Mouse (Mus musculus): ENCODE measurements around the gene Dync2h1.
"Not testable (repeated sequence)": the region's sequence is repeated elsewhere in the genome, so short reads cannot be mapped to it uniquely, and the experiment has no call there.

The Dync2h1 gene

DNA sequence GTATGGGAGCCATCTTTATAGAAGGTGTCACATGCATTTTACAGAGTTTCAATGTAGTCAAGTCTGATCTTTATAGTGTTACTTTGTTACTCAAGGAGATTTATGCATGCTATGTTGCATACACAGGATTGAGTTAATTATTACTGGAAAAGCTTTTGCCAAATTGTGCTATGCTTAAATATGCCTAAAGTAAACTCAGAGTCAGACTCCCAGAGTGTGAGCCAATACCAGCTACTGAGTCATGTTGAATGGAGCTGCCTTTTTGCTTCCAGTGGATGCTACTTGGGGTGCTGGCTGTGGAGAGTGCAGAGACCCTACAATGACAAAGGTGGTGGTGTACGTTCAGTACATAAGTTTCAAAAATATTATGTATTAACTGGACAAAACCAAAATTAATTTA, 169.5 kb downstream of the Dync2h1 start:
- no peak for DNase-seq

DNA sequence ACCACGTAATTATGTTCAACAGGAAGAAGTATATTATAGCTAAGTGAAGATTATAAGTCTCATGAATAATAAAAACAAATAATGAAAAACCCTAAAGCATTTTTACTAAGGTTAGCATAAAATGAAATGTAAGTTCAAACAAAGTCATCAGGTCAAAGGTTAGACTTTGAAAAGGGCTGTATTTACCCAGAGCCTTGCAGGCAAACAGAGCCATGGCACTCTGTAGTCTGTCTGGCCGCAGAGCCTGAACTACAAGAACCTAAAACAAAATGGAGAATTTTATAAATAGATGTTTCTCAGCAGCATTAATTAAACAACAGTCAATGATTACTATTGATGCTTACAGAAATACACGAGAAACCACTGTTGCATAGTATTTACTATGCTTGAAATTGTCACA, 174.5 kb downstream of the Dync2h1 start:
- no peak for DNase-seq

DNA sequence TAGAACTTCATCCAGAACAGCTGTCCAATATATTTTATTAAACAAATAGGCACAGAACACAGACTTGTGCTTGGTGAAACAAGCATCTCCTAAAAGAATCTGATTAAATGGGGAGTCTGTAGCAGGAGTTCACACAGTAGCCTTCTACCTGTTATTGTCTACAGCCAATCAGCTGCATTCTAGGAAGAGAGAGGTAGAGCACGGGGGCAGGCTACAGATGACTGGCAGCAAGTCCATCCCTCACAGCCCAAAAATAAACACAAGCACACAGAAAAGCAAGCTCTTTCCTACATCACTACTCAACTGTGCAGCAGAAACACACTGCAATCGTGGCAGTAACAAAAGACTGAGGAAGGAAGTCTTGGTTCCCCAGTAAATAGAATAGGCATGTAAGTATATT, 189.4 kb downstream of the Dync2h1 start:
- DNase-seq: no peak

DNA sequence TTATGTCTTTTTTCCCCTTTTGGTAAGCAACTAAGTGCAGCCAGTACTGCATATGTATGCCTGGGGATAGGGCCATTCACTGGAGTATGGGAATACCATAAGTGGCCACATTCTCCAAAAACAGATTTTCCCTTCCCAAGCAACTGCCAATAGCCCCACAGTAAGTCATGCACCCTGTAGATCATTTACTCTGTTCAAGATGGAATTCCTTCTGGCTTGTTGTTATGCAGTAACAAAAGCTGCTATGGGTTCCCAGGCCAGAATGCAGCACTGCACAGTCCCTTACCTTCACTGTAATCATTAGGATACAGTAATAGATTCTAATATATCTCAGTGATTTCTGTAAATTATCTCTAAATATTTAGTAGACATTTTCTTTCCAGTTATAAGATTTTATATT, 190.0 kb downstream of the Dync2h1 start:
- no peak for DNase-seq

DNA sequence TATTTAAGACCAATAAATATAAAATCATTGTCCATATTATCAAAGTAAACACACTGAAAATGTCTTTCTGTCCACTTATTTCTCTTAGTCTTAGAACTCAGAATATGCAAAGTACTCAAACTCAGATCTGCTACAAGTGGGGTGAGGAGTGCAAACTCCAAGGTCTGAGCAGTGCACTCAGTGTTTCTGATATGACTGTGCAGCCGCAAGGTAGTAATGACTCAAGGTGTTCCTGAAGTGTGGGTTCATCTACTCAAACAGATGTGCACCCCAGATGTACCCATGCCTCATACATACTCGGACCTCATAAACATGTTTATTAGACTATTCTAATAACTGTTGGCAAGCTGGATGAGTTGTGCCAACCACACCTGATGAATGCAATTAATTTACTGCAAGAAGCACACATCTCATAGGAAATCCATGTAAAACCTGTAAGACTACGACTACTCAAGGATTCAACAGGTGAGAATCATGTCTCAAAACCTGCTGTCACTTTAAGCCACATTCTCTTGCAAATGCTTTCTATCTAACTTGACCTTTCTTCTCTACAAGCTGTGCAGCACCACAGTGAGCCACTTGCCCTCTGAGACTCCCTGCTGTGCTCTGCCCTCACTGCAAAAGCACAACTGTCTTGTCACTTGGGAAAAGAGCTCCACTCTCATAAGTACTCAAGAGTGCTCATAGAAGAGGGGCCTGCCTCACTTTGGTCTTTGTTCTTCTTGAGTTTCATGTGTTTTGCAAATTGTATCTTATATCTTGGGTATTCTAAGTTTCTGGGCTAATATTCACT, 195.2 kb downstream of the Dync2h1 start:
- no peak for DNase-seq

DNA sequence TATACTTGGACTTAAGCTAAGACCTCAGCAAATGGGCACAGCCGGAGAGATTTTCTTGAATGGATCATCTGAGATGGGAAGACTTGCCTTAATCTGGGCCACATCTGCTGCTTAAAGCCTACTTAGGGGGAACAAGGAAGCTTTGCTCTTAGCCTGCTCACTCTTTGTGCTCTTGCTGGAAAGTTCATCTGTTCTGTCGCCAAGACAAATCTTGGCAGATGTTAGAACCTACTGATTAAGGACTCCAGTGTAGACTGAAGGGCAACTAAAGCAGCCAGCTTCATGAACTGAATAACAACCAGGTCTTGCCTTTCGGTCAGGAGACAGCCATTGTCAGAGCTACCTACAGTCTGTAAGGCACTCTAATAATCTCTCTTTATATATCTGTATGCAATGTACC, 198.1 kb downstream of the Dync2h1 start:
- no peak for DNase-seq

DNA sequence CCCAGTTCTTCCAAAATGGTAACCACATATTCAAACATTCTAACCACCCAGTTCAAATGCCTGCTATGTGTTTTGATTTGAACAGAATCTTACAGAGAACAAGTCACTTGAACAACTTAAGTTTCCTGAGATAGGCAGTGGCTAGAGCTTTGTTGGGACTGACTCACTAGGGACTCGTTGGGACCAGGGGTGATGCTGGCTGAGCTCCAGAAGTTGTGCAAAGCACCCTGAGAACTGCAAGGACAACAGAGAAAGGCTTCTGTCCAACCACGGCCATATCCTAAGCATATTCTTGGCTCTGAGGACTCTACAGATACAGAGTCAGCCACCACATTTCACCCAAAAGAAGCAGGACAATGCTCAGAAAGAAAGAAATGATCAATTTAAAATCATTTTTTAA, 215.1 kb downstream of the Dync2h1 start:
- no peak for DNase-seq

DNA sequence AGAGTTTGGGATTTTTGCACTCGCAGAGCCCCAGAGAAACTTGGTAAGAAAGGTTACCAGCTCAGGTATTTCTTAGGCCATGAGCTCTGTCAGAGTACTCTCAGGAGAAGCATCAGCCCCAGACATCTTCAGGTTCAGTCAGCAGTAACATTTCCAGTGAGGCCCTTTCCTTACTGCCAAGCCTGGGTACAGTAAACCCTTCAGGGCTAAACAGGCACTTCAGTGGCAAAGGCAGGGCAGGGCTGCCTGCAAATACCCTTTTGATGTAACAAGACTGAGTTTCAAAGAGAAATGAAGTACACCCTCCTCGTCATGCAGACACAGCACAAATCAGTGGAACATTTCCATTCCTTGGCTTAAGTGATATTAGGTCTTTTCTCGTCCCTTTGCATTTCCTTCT, 219.2 kb downstream of the Dync2h1 start:
- DNase-seq: no peak

DNA sequence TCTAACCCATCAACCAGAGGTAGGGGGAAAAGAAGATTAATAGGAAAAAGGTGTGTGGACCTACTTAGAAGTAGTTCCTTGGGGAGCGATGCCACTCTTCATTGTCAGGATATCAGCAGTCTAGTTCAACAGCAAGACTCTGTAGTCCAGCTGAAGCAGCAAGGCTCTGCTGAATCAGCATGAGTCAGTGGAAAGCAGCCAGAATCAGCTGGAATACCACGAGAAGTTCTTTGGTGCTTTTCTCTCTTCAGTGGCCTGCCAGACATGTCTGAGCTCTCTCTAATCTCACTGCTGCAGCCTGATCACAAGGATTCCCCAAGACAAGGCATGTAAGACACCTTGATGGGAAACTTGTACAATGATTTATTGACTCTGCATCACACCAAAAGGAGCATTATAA, 225.9 kb downstream of the Dync2h1 start:
- DNase-seq: no peak

DNA sequence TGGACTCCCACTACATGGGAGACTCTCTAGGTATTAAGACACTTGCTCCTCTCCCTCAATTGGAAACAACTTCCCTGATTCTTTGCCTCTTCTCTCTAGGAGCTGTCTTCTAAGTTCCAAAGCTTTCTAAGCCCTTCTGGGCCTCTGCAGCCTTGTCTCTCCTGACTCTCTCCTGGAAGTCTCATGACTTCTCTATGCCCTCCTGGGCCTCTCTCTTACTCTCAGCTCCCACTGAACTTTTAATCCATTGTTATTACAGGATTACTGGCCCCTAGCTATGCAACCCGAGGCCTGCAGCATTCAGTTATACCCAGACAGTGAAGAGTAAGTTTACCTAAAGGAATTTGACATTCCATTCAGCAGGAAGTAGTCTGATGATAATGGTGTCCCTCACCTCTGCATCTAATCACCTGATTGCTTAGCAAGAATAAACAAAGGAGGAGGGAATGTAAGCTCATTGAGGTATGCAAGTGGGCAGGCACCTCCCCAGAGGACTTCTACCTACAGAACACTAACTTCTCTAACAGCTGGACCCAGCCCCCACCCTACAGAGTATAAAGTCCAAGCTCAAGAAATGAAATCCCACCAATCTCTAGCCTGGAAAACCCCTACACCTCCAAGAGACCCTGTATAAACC, 256.7 kb downstream of the Dync2h1 start:
- no peak for DNase-seq

DNA sequence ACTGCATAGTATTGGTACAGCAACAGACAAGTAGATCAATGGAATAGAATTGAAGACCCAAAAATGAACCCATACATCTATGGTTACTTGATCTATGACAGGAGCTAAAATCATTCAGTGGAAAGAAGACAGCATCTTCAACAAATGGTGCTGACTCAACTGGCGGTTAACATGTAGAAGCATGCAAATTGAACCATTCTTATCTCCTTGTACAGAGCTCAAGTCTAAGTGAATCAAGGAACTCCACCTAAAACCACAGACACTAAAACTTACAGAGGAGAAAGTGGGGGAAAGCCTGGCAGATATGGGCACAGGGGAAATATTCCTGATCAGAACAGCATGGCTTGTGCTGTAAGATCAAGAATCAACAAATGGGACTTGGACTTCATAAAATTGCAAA, 270.8 kb downstream of the Dync2h1 start:
- DNase-seq: no peak

DNA sequence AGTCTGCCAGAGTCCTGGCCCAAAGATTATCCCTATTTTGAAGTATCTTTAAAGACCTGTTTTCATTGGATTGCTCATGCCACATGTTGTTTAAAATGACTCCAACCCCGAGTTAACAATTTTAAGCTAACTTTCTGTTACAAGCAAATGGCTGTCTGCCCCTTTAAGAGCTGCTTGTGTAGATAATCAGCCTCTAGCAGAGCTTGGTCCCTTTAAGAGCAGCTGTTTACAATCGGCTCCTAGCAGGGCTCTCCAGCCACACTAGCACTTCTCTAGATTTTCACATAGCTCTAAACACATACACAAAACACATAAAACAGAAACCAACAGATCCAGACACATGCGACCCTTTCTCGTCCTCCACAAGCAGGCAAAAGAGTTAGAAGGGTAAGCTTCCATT, 273.7 kb downstream of the Dync2h1 start:
- DNase-seq: not testable (repeated sequence)

DNA sequence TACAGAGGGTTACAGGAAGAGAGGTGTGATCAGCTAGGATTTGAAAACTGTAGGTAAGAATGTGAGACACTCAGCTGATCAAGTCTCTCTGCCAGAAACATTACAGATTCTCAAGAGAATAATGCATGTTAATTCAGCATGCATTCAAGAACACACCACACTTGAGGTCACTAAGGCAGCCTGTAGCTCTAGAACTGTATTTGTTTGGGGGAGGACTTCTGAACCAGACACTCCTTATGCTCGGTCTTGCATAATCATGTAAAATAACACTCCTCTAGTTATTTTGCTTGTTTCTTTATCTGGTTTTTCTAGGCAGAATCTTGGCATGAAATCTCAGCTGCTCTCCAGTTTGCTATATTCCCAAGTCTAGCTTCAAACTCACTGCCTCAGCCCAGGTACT, 282.6 kb downstream of the Dync2h1 start:
- no peak for DNase-seq

DNA sequence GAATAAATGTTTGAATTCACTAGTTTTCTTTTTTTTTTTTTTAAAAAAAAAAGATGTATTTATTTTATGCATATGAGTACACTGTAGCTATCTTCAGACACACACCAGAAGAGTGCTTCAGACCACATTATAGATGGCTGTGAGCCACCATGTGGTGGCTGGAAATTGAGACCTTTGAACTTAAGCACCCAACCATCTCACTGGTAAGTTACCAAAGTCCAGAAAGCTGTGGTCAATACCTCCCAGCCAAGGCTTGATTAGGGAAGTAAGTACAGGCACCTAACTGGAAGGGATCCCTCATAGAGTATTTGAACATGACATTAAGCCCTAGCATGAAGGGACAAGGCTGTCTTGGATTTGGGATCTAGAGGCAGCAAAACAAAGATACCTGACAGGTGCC, 292.9 kb downstream of the Dync2h1 start:
- DNase-seq: no peak

DNA sequence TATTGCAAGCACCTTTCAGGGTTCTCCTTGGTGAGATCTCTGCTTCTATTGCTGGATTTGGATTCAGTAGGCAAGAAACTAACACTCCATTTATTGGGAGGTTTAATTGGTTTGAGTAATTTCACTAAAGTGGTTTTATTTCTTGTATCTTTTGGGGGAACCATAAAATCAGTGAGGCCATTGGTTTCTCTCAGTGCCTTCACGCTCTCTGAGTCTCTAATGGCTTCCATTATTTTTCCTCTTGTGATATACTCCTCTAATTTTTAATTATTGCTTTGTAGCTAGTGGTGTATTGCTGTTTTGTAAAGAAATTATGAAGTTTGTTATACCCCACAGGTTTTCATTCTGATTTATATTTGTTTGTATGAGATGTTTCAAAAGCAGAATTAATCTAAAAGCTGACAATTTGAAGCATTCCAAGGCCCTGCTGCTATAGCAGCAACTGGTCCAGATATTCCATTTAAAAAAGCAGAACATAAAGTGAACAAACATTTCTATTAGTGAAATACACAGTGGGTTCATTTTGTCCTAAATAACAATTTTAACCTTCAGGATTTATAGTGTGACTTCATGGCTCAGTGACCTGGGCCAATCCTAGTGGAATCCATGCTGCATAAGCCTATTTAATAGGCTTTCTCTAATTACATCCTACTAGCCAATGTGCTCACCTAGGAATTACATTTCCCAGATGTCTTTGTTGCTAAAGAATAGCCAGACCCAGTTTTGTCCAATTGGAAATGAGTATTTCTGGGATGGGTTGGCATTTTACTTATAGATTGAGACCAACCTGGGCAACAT, 302.9 kb downstream of the Dync2h1 start:
- DNase-seq: no peak
